Mouse (Mus musculus) embryonic facial prominence, embryonic 11.5 days (tissue): Measurements from ENCODE around the gene Cfap46. TPM values are rescaled to one million over a fixed set of nuclear protein-coding genes. Genes with fewer than 3 reads are reported as not detected.
A peak's percentile ranks its signal among the peaks of the same experiment; 100 is the strongest.

Experiments
- ATAC-seq: fragments of 200-750 bp; cut with Nextera tagmentation; replicated peaks from 2 replicates; pipeline ENCODE4 v1.8.0; 2017; ENCODE audit warnings: low read depth; ENCODE audit not compliant: insufficient number of reproducible peaks, low FRiP score, low TSS enrichment
- DNase-seq: peaks from one replicate; pipeline ENCODE4 v3.0.0-alpha.2; 2015; ENCODE audit warnings: low spot score
- H3K27ac ChIP-seq: fragments of 300-500 bp; sonication (generic); replicated peaks from 2 replicates; pipeline ENCODE4 v1.5.1; 2014; ENCODE audit warnings: mild to moderate bottlenecking, low read depth, low read length, control low read depth
- H3K27me3 ChIP-seq: fragments of 300-500 bp; sonication (generic); 2 replicates; pipeline ENCODE4 v1.6.1; 2014; ENCODE audit warnings: mild to moderate bottlenecking, low read length, moderate library complexity, mixed read lengths; ENCODE audit not compliant: control insufficient read depth, insufficient read depth
- H3K36me3 ChIP-seq: fragments of 300-500 bp; sonication (generic); replicated peaks from 2 replicates; pipeline ENCODE4 v1.6.1; 2014; ENCODE audit warnings: low read depth, mild to moderate bottlenecking, low read length, moderate library complexity, mixed read lengths; ENCODE audit not compliant: control insufficient read depth, insufficient read depth
- H3K4me1 ChIP-seq: fragments of 300-500 bp; sonication (generic); 2 replicates; pipeline ENCODE4 v1.6.1; 2014; ENCODE audit warnings: low read length, mixed read lengths; ENCODE audit not compliant: control insufficient read depth, insufficient read depth
- H3K4me2 ChIP-seq: fragments of 300-500 bp; sonication (generic); 2 replicates; pipeline ENCODE4 v1.6.1; 2014; ENCODE audit warnings: low read depth, mild to moderate bottlenecking, control low read depth, low read length, moderate library complexity
- H3K4me3 ChIP-seq: fragments of 300-500 bp; sonication (generic); 2 replicates; pipeline ENCODE4 v1.5.1; 2014; ENCODE audit warnings: low read depth, low read length, control low read depth
- H3K9ac ChIP-seq: fragments of 300-500 bp; sonication (generic); replicated peaks from 2 replicates; pipeline ENCODE4 v1.6.1; 2014; ENCODE audit warnings: mild to moderate bottlenecking, control low read depth, low read length
- H3K9me3 ChIP-seq: fragments of 300-500 bp; sonication (generic); replicated peaks from 2 replicates; pipeline ENCODE4 v1.6.1; 2016; ENCODE audit warnings: mild to moderate bottlenecking, low read length, inconsistent platforms, mixed read lengths; ENCODE audit not compliant: control insufficient read depth
- WGBS: fragments of 180-500 bp; shearing (Covaris S2); extraction: QIAGEN DNeasy Blood & Tissue Kit; methylation state at CpG from one replicate; pipeline ENCODE4 v1.1.7; 2014; 5-methylcytosine and 5-hydroxymethylcytosine counted together
- polyA plus RNA-seq: library from polyadenylated mRNA; unstranded; fragments of >200 nt; fragmentation: Nextera tagmentation; extraction: Ambion mirVana; gene quantifications from 2 replicates; pipeline ENCODE4 v1.2.1, GENCODE M21; 2014

The Cfap46 gene
- polyA plus RNA-seq, 1 experiment from 2014 or later, result 0.07 TPM

- H3K27me3 ChIP-seq, result no peaks in the 10 kb centered on the region
- no peaks in the 10 kb centered on the region for H3K36me3 ChIP-seq
- no peak overlapping the region for H3K27ac ChIP-seq
- H3K4me2 ChIP-seq, result no peak overlapping the region
- H3K4me1 ChIP-seq, result no peaks in the 10 kb centered on the region
- H3K9me3 ChIP-seq, result no peaks in the 10 kb centered on the region
- H3K4me3 ChIP-seq, result no peak overlapping the region
- DNase-seq (no peak), ATAC-seq (no peak)
- no peak overlapping the region for H3K9ac ChIP-seq
- WGBS, result 80% methylated on average over 6 of the region's 6 CpGs
Observed at GRCm38 (mm10) chr7:139565998-139566397, 117.6 kb downstream of the Cfap46 start.

GRCm38 (mm10) chr7:139564161-139564560 lies 119.5 kb downstream of the Cfap46 start:
- no peak overlapping the region for H3K4me3 ChIP-seq
- no peaks in the 10 kb centered on the region for H3K27me3 ChIP-seq
- DNase-seq (no peak), ATAC-seq (0 out of 2 replicates have a peak, but pooled peaks have one; percentile 32)
- H3K36me3 ChIP-seq, result no peaks in the 10 kb centered on the region
- no peak overlapping the region for H3K27ac ChIP-seq
- 80% methylated on average over 2 of the region's 2 CpGs for WGBS
- no peaks in the 10 kb centered on the region for H3K9me3 ChIP-seq
- H3K4me1 ChIP-seq, result no peaks in the 10 kb centered on the region
- no peak overlapping the region for H3K9ac ChIP-seq
- H3K4me2 ChIP-seq, result no peak overlapping the region

DNA sequence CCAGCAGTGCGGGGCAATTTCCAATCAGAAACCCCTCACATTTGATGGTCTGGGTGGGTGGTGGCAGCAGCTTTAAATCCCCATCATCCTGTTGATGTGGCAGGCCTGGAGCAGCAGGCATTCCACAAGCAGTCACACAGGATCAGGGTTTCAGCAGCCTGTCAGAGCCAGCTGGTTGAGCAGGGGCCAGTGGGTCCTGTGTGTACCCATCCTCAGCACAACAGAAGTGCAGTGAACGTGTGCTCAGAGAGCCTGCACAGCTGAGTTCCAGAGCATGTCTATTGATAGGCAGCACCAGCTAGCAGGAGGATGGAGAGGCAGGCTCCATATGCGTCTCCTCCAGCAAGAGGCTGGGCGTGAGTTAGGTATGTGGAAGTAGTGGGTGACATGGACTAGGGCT lies 120.2 kb downstream of the Cfap46 start:
- H3K4me1 ChIP-seq, result no peaks in the 10 kb centered on the region
- H3K4me3 ChIP-seq, result no peak overlapping the region
- H3K9me3 ChIP-seq, result no peaks in the 10 kb centered on the region
- WGBS, result 78% methylated on average over 4 of the region's 4 CpGs
- H3K36me3 ChIP-seq, result no peaks in the 10 kb centered on the region
- no peak overlapping the region for H3K27ac ChIP-seq
- H3K9ac ChIP-seq, result no peak overlapping the region
- no peak overlapping the region for H3K4me2 ChIP-seq
- no peaks in the 10 kb centered on the region for H3K27me3 ChIP-seq
- ATAC-seq (no peak), DNase-seq (no peak)

DNA sequence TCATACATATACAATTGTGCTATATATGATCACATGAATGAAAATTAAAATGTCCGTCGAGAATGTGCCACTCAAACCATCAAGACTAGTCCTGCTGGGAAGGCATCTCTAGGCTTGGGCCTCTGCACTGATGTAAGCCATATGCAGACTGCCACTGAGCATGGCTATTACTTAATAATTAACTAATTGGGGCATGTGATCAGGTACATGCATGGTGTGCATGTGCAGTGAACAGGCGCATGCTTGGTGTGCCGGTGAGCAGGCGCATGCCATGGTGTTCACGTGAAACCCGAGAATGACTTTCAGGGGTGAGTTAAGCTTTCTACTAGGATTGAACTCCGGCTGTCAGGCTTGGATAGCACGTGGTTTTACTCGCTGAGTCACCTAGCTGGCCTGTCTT lies 124.0 kb downstream of the Cfap46 start:
- H3K9ac ChIP-seq, result no peak overlapping the region
- no peaks in the 10 kb centered on the region for H3K36me3 ChIP-seq
- DNase-seq (no peak), ATAC-seq (no peak)
- H3K9me3 ChIP-seq, result no peaks in the 10 kb centered on the region
- no peak overlapping the region for H3K27ac ChIP-seq
- WGBS, result 82% methylated on average over 10 of the region's 10 CpGs
- H3K27me3 ChIP-seq, result no peaks in the 10 kb centered on the region
- no peaks in the 10 kb centered on the region for H3K4me1 ChIP-seq
- no peak overlapping the region for H3K4me2 ChIP-seq
- no peak overlapping the region for H3K4me3 ChIP-seq

DNA sequence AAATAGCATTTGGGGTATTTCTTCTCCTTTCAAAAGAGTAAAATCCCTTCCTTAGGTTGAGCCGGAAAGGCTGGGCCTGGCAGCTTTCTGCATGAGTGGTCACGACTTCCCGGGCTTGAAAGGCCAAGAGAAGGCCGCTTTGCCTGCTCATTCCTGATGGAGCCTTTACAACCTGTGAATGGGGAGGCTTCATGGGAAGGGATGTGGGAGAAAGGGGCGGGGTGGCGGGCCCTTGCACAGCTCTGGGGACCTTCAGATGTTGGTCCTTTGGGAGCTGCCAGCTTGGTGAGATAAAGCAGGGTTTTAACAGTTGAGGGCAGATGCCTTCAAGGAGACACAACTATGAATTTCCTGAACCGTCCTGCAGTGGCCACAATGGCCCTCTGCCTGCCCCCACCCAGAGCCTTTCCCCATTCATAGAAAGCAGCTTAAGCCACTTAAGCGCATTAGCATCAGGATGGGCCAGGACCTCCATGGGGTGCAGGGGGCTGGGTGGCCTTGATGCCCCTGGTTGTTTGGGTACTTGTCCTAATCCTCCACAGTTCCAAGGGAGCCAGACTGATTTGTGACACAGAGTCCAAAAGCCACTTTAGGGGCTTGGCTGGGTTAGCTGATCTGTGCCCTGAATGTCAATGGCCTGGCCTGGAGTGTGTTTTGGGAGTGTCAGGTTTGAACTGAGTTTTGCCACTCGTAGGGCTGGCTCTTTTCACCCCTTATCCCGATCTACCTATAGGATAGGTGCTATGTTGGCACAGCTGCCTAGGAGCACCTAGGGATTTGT lies 126.7 kb downstream of the Cfap46 start:
- Histone ChIP-seq H3K27ac (no peak overlapping the region), H3K36me3 (no peaks in the 10 kb centered on the region), H3K9me3 (no peaks in the 10 kb centered on the region), H3K4me1 (no peaks in the 10 kb centered on the region), H3K27me3 (no peaks in the 10 kb centered on the region), H3K4me3 (no peak overlapping the region), H3K4me2 (no peak overlapping the region), H3K9ac (no peak overlapping the region)
- 19% methylated on average over 10 of the region's 10 CpGs for WGBS
- DNase-seq (no peak), ATAC-seq (no peak)

DNA sequence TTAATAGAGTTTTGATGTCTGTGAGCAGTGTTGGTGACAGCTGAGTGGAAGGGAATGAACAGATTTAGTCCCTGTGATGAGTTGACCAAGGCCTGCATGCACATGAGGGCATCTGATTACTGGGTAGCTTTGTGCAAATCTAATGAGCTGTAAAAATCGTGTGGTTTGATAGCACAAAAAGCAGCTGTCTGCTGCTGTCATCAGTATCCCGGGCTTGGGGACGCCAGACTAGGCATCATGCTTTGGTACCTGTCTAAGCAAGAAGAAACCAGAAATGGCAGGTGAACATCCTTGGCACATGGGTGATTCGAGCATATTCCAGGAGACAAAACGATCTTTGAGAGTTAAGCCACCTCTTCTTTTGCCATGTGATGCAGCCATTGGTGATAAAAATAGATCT lies 127.3 kb downstream of the Cfap46 start:
- Histone ChIP-seq H3K36me3 (no peaks in the 10 kb centered on the region), H3K9ac (no peak overlapping the region), H3K4me1 (no peaks in the 10 kb centered on the region), H3K27me3 (no peaks in the 10 kb centered on the region), H3K4me2 (no peak overlapping the region), H3K27ac (no peak overlapping the region), H3K9me3 (no peaks in the 10 kb centered on the region), H3K4me3 (no peak overlapping the region)
- ATAC-seq, result no peak
- no peak for DNase-seq
- 50% methylated on average over 5 of the region's 5 CpGs for WGBS

DNA sequence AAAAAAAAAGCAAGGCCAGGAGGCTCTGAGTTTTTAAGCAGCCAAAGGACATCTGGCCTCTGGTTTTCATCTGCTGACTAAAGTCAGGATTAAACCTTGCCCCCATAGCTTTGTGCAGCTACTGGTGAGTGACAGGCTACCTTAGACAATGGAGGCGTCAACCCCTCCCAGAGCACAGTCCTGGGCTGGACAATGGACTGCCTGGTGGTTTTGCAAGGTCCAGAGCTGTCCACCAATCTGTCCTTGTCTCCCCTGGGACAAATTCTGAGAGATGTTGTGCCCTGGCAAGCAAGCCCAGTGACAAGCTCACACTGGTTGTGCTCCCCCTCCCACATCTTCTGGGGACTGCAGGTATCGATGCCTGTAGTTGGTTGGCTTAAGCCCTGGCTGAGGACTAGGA lies 132.1 kb downstream of the Cfap46 start:
- no peak overlapping the region for H3K9ac ChIP-seq
- H3K27ac ChIP-seq, result no peak overlapping the region
- H3K4me1 ChIP-seq, result no peaks in the 10 kb centered on the region
- 77% methylated on average over 2 of the region's 2 CpGs for WGBS
- no peaks in the 10 kb centered on the region for H3K9me3 ChIP-seq
- ATAC-seq (no peak; the same call in 1 of the 2 replicates), DNase-seq (no peak)
- no peak overlapping the region for H3K4me3 ChIP-seq
- H3K27me3 ChIP-seq, result no peaks in the 10 kb centered on the region
- no peak overlapping the region for H3K4me2 ChIP-seq
- H3K36me3 ChIP-seq, result no peaks in the 10 kb centered on the region
